Mouse (Mus musculus): ENCODE measurements around the gene Nr5a1. TPM values are rescaled to one million over a fixed set of nuclear protein-coding genes. Genes with fewer than 3 reads are reported as not detected.

Gene Nr5a1
- polyA plus RNA-seq, 1 experiment from 2014 or later, result not detected

GRCm38 (mm10) chr2:38700177-38700576 is 14.2 kb downstream of the Nr5a1 start:
- H3K9me3 ChIP-seq, result no peaks in the 10 kb centered on the region
- H3K4me1 ChIP-seq, result no peaks in the 10 kb centered on the region
- no peak overlapping the region for H3K4me3 ChIP-seq
- H3K4me2 ChIP-seq, result no peak overlapping the region
- no peak for ATAC-seq (ENCODE audit: extremely low read depth, insufficient number of reproducible peaks, low FRiP score, low TSS enrichment)
- no peaks in the 10 kb centered on the region for H3K36me3 ChIP-seq
- H3K9ac ChIP-seq, result no peak overlapping the region
- WGBS, result 56% methylated on average over 5 of the region's 5 CpGs
- peaks cover 97% of the 10 kb centered on the region for H3K27me3 ChIP-seq (replicated peaks)
- H3K27ac ChIP-seq (replicated peaks), result no peak overlapping the region

- no peaks in the 10 kb centered on the region for H3K36me3 ChIP-seq
- WGBS, result 80% methylated on average over 5 of the region's 5 CpGs
- H3K4me3 ChIP-seq, result no peak overlapping the region
- no peaks in the 10 kb centered on the region for H3K9me3 ChIP-seq
- no peak overlapping the region for H3K4me2 ChIP-seq
- ATAC-seq (ENCODE audit: extremely low read depth, insufficient number of reproducible peaks, low FRiP score, low TSS enrichment), result no peak
- H3K27me3 ChIP-seq (replicated peaks), result peaks cover 94% of the 10 kb centered on the region
- no peak overlapping the region for H3K9ac ChIP-seq
- H3K27ac ChIP-seq (replicated peaks), result no peak overlapping the region
- H3K4me1 ChIP-seq, result no peaks in the 10 kb centered on the region
These were observed 15.7 kb downstream of the Nr5a1 start for GRCm38 (mm10) chr2:38698623-38699022.

GRCm38 (mm10) chr2:38697128-38698120 is 16.9 kb downstream of the Nr5a1 start:
- H3K27me3 ChIP-seq (replicated peaks), result peaks cover 94% of the 10 kb centered on the region
- H3K4me1 ChIP-seq, result no peaks in the 10 kb centered on the region
- H3K9me3 ChIP-seq, result no peaks in the 10 kb centered on the region
- H3K27ac ChIP-seq (replicated peaks), result no peak overlapping the region
- ATAC-seq (ENCODE audit: extremely low read depth, insufficient number of reproducible peaks, low FRiP score, low TSS enrichment), result no peak
- H3K9ac ChIP-seq, result no peak overlapping the region
- no peak overlapping the region for H3K4me2 ChIP-seq
- H3K36me3 ChIP-seq, result no peaks in the 10 kb centered on the region
- no peak overlapping the region for H3K4me3 ChIP-seq
- 57% methylated on average over 27 of the region's 27 CpGs for WGBS

- Histone ChIP-seq H3K4me2 (no peak overlapping the region), H3K4me3 (no peak overlapping the region), H3K9me3 (no peaks in the 10 kb centered on the region), H3K27me3 (replicated peaks) (peaks cover 94% of the 10 kb centered on the region), H3K9ac (no peak overlapping the region), H3K4me1 (no peaks in the 10 kb centered on the region), H3K27ac (replicated peaks) (no peak overlapping the region), H3K36me3 (no peaks in the 10 kb centered on the region)
- ATAC-seq (ENCODE audit: extremely low read depth, insufficient number of reproducible peaks, low FRiP score, low TSS enrichment), result no peak
- 60% methylated on average over 9 of the region's 9 CpGs for WGBS
These were observed 18.6 kb downstream of the Nr5a1 start for GRCm38 (mm10) chr2:38695770-38696169.

GRCm38 (mm10) chr2:38691542-38691941 is 22.8 kb downstream of the Nr5a1 start:
- WGBS, result 10% methylated on average over 8 of the region's 8 CpGs
- H3K27ac ChIP-seq (replicated peaks), result no peak overlapping the region
- ATAC-seq (ENCODE audit: extremely low read depth, insufficient number of reproducible peaks, low FRiP score, low TSS enrichment), result no peak
- H3K27me3 ChIP-seq (replicated peaks), result peaks cover 94% of the 10 kb centered on the region
- H3K4me3 ChIP-seq, result no peak overlapping the region
- H3K4me1 ChIP-seq, result peaks cover 11% of the 10 kb centered on the region
- no peak overlapping the region for H3K9ac ChIP-seq
- H3K36me3 ChIP-seq, result no peaks in the 10 kb centered on the region
- H3K9me3 ChIP-seq, result no peaks in the 10 kb centered on the region
- no peak overlapping the region for H3K4me2 ChIP-seq

GRCm38 (mm10) chr2:38689881-38690280 is 24.5 kb downstream of the Nr5a1 start:
- Histone ChIP-seq H3K4me2 (no peak overlapping the region), H3K36me3 (no peaks in the 10 kb centered on the region)
- WGBS, result 81% methylated on average over 1 of the region's 1 CpGs

GRCm38 (mm10) chr2:38688791-38689520 is 25.4 kb downstream of the Nr5a1 start:
- Histone ChIP-seq H3K4me2 (peak overlapping the region; percentile 74), H3K27me3 (replicated peaks) (peaks cover 78% of the 10 kb centered on the region), H3K36me3 (no peaks in the 10 kb centered on the region), H3K4me1 (peaks cover 11% of the 10 kb centered on the region), H3K4me3 (peak overlapping the region; percentile 48), H3K9me3 (no peaks in the 10 kb centered on the region), H3K27ac (replicated peaks) (no peak overlapping the region), H3K9ac (peak overlapping the region; percentile 70)
- WGBS, result 4% methylated on average over 29 of the region's 29 CpGs
- no peak for ATAC-seq (ENCODE audit: extremely low read depth, insufficient number of reproducible peaks, low FRiP score, low TSS enrichment)

More at GRCm38 (mm10) chr2:38689881-38690280, 24.5 kb downstream of the Nr5a1 start:
- Histone ChIP-seq H3K27ac (replicated peaks) (no peak overlapping the region), H3K4me3 (no peak overlapping the region), H3K27me3 (replicated peaks) (peaks cover 84% of the 10 kb centered on the region), H3K9ac (no peak overlapping the region), H3K9me3 (no peaks in the 10 kb centered on the region), H3K4me1 (peaks cover 11% of the 10 kb centered on the region)
- no peak for ATAC-seq (ENCODE audit: extremely low read depth, insufficient number of reproducible peaks, low FRiP score, low TSS enrichment)

GRCm38 (mm10) chr2:38685746-38686145 is 28.6 kb downstream of the Nr5a1 start:
- ATAC-seq (ENCODE audit: extremely low read depth, insufficient number of reproducible peaks, low FRiP score, low TSS enrichment), result no peak
- Histone ChIP-seq H3K4me3 (no peak overlapping the region), H3K27me3 (replicated peaks) (peaks cover 52% of the 10 kb centered on the region), H3K9me3 (no peaks in the 10 kb centered on the region), H3K36me3 (no peaks in the 10 kb centered on the region), H3K4me1 (peaks cover 11% of the 10 kb centered on the region), H3K4me2 (no peak overlapping the region), H3K27ac (replicated peaks) (no peak overlapping the region), H3K9ac (no peak overlapping the region)
- WGBS, result 57% methylated on average over 3 of the region's 3 CpGs

GRCm38 (mm10) chr2:38683083-38683482 is 31.3 kb downstream of the Nr5a1 start:
- Histone ChIP-seq H3K27me3 (replicated peaks) (peaks cover 31% of the 10 kb centered on the region), H3K4me1 (no peaks in the 10 kb centered on the region), H3K4me2 (no peak overlapping the region), H3K9ac (no peak overlapping the region), H3K9me3 (no peaks in the 10 kb centered on the region), H3K36me3 (no peaks in the 10 kb centered on the region), H3K27ac (replicated peaks) (no peak overlapping the region), H3K4me3 (no peak overlapping the region)
- WGBS, result 55% methylated on average over 5 of the region's 5 CpGs
- no peak for ATAC-seq (ENCODE audit: extremely low read depth, insufficient number of reproducible peaks, low FRiP score, low TSS enrichment)

- Histone ChIP-seq H3K36me3 (no peaks in the 10 kb centered on the region), H3K27ac (replicated peaks) (no peak overlapping the region), H3K4me3 (no peak overlapping the region), H3K4me1 (no peaks in the 10 kb centered on the region), H3K9ac (no peak overlapping the region), H3K4me2 (no peak overlapping the region), H3K9me3 (no peaks in the 10 kb centered on the region), H3K27me3 (replicated peaks) (peaks cover 22% of the 10 kb centered on the region)
- 84% methylated on average over 5 of the region's 5 CpGs for WGBS
- ATAC-seq (ENCODE audit: extremely low read depth, insufficient number of reproducible peaks, low FRiP score, low TSS enrichment), result no peak
These were observed 32.1 kb downstream of the Nr5a1 start for GRCm38 (mm10) chr2:38682209-38682608.

- no peaks in the 10 kb centered on the region for H3K9me3 ChIP-seq
- no peak overlapping the region for H3K4me2 ChIP-seq
- no peaks in the 10 kb centered on the region for H3K36me3 ChIP-seq
- H3K4me1 ChIP-seq, result no peaks in the 10 kb centered on the region
- no peak overlapping the region for H3K27ac ChIP-seq (replicated peaks)
- no peak overlapping the region for H3K9ac ChIP-seq
- H3K4me3 ChIP-seq, result no peak overlapping the region
- no peak for ATAC-seq (ENCODE audit: extremely low read depth, insufficient number of reproducible peaks, low FRiP score, low TSS enrichment)
- H3K27me3 ChIP-seq (replicated peaks), result peaks cover 23% of the 10 kb centered on the region
These were observed 35.4 kb downstream of the Nr5a1 start for GRCm38 (mm10) chr2:38678947-38679346.
